Mouse (Mus musculus) embryonic fibroblast, embryonic 13.5 days (primary cell): ENCODE data around the gene Gm43720. TPM values are rescaled to one million over a fixed set of nuclear protein-coding genes. Genes with fewer than 3 reads are reported as not detected.

Experiments used
- H3K27ac ChIP-seq: 2 replicates; pipeline ENCODE4 v1.5.1; 2012; ENCODE audit warnings: low read length, control low read depth, inconsistent platforms; ENCODE audit not compliant: insufficient read depth
- H3K4me1 ChIP-seq: 2 replicates; pipeline ENCODE4 v1.6.1; 2011; ENCODE audit warnings: low read length; ENCODE audit not compliant: control insufficient read depth, insufficient read depth
- H3K4me3 ChIP-seq: 2 replicates; pipeline ENCODE4 v1.5.1; 2011; ENCODE audit warnings: mild to moderate bottlenecking, control low read depth, low read length; ENCODE audit not compliant: insufficient read depth
- CTCF ChIP-seq: IDR thresholded peaks from 2 replicates; pipeline ENCODE4 v1.5.1; 2011; ENCODE audit warnings: mild to moderate bottlenecking, control low read depth, low read length, moderate library complexity, borderline replicate concordance; ENCODE audit not compliant: insufficient read depth
- POLR2A ChIP-seq: IDR thresholded peaks from 2 replicates; pipeline ENCODE4 v1.6.1; 2011; ENCODE audit warnings: low read depth, mild to moderate bottlenecking, control low read depth, low read length, moderate library complexity
- polyA plus RNA-seq: library from polyadenylated mRNA; stranded (reverse); fragments of >200 nt; gene quantifications from 2 replicates; pipeline ENCODE4 v1.2.4, GENCODE M21; 2011; ENCODE audit warnings: low read depth; ENCODE audit not compliant: missing spikeins, insufficient read length

Gm43720 gene
- polyA plus RNA-seq, 1 experiment: not detected

GRCm38 (mm10) chr5:138277994-138278393, 1.8 kb downstream of the Gm43720 start:
- H3K4me1 ChIP-seq: no peaks in the 10 kb centered on the region; the same call in 1 of the 2 replicates
- TF ChIP-seq CTCF: no peak
- H3K4me3 ChIP-seq: no peak overlapping the region
- H3K27ac ChIP-seq: no peak overlapping the region

- H3K4me1 ChIP-seq: peaks cover 2% of the 10 kb centered on the region; the same call in 1 of the 2 replicates
- TF ChIP-seq CTCF (no peak), POLR2A (no peak)
- H3K4me3 ChIP-seq: no peak overlapping the region
- no peak overlapping the region for H3K27ac ChIP-seq
Observed at GRCm38 (mm10) chr5:138275216-138276050, 4.3 kb downstream of the Gm43720 start.

DNA sequence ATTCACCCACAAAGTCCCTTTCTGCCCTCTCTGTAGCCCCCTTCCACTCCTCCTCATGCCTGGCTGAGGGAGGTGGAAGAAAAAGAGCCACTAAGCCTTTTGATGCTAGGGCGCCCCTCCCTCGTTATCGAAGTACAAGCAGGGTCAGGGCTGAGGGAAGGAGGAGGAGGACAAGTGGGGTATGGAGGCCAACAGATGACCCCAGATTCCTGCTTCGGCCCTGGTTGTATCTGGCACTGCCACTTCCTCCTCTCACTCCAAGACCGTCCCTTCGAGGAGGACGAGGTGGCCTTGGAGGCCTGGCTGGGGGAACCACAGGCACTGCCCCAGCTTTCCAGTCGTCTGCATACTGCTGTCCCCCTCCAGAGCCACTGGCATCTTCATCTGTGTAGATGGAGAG, 5.6 kb downstream of the Gm43720 start:
- TF ChIP-seq CTCF (no peak), POLR2A (no peak)
- no peak overlapping the region for H3K4me3 ChIP-seq
- no peak overlapping the region for H3K27ac ChIP-seq
- peaks cover 2% of the 10 kb centered on the region; the same call in 1 of the 2 replicates for H3K4me1 ChIP-seq

DNA sequence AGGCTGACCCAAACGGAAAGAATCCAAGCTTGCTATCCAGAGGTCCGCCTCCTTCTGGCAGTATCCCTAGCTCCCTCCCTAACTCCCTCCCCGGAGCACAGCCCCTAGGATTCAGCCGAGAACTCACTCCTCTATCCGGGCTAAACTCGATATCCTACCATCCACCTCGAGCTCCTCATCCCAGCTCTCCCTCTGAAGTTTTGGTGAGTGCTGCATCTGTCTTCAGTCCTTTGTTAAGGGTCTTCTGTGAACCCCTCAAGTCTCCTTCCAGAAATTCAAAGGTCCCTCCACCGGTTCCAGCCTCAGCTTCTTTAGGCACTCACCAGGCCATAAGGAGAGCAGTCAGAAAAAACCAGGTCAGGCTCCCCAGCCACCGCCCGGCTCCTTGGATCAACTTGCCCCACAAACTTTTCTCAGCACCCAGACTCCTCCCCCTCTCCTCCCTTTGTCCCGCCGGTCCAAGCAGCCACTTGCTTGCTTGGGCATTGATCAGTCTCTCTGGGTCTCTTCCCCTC, 7.3 kb downstream of the Gm43720 start, which contains the start of gene Gal3st4:
Gal3st4 (minus strand) TSS at position 432 of the 515 bp plus-strand sequence.
- peak within 1 kb of the TSS; percentile 28 for H3K4me3 ChIP-seq
- TF ChIP-seq POLR2A: peak; percentile 76
- TF ChIP-seq CTCF: no peak
- H3K27ac ChIP-seq: peak within 1 kb of the TSS; percentile 88
- 0 out of 2 replicates have a peak, but pooled peaks cover 2% of the 10 kb centered on the region for H3K4me1 ChIP-seq

DNA sequence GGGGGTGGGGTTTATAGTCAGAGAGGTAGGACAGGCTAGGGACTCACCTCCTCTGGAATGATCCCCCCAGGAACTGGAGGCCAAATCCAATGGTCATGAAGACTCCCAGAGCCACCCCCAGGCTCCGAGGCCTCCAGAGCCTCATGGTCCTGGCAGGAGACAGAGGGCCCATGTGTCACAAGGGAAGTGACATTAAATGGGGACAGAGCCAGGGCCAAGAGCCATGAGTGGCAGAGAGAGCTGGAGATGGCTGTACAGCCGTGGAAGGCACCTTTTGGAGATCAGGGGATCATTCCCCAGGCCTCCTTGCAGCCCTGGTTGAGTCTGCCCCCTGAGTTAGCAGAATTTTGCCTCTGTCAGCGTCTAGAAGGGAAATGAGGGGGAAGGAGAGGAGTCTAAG, 8.5 kb downstream of the Gm43720 start:
- TF ChIP-seq CTCF (no peak), POLR2A (no peak)
- Histone ChIP-seq H3K4me3 (no peak overlapping the region), H3K27ac (no peak overlapping the region), H3K4me1 (0 out of 2 replicates have a peak, but pooled peaks cover 2% of the 10 kb centered on the region)

DNA sequence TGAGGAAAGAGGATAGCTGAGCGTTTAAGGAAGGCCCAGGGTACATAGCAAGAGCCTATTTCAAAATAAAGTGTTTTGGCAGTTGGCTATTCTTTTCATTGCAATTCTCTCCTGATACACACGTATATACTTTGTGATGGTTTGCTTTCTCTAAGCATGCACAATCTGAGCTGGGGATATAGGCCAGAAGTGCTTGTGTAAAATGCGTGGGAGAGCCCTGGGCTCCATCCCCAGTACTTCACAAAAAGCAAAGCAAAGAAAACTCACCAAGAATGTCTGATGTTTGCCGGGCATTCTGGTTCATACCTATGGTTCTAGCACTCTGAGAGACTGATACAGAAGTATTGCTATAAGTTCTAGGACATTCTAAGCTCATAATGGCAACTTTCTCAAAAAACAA, 10.8 kb downstream of the Gm43720 start:
- H3K4me3 ChIP-seq: no peak overlapping the region
- 0 out of 2 replicates have a peak, but pooled peaks cover 2% of the 10 kb centered on the region for H3K4me1 ChIP-seq
- no peak overlapping the region for H3K27ac ChIP-seq
- no peak for TF ChIP-seq POLR2A
- no peak for TF ChIP-seq CTCF

DNA sequence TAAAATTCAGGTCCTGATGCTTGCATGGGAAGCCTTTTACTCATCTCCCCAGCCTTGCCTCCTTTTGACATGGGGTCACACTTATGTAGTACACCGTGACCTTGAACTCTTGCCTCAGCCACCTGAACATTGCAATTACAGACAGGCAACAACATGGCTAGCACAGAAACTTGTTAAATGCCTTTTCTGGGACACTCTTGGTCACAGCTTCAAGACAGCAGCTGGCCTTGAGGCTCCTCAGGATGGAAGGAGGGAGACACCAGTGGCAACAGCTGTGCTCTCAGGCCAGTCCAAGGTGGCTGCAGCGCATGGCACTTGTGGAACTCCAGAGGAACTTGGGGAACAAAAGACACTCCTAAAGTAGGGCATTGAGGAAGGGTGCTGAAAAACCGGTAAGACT, 12.6 kb downstream of the Gm43720 start:
- Histone ChIP-seq H3K4me1 (peaks cover 6% of the 10 kb centered on the region), H3K27ac (no peak overlapping the region), H3K4me3 (no peak overlapping the region)
- TF ChIP-seq CTCF (no peak), POLR2A (no peak)

DNA sequence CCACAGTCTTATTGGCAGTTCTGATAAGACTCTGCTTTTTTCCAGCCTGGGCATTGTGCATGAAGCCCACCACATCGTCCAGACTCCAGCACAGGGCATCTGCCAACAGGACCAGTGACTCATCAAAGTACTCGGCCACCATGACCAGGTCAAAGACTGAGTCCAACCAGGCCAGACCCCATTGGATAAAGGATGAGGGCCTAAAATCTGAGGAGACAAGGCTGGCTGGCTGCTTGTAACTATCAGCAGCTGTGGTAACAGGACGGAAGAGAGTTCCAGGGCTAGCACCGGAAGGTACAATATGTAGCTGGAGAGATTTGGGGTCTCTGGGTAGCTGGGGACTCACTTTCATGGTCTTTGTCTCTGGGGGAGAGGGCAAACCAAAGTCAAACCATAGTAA, 14.0 kb downstream of the Gm43720 start:
- TF ChIP-seq POLR2A (no peak), CTCF (no peak)
- Histone ChIP-seq H3K27ac (no peak overlapping the region), H3K4me1 (peaks cover 3% of the 10 kb centered on the region), H3K4me3 (no peak overlapping the region)

DNA sequence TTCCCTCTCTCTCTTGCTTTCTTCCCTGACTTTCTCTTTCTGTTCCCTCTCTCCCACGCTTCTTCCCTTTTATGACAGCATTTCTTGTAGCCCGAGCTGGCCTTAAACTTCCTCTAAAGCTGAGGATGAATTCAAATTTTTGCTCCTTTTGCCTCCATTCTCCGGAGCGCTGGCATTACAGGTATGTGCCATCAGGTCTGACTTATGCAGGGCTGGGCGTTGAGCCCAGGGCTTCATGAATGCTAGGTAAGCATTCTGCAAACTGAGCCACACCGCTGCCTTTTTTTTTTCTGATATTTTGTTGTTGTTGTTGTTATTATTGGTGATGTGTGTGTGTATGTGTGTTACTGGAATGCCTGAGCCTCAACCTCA, 15.6 kb downstream of the Gm43720 start:
- Histone ChIP-seq H3K27ac (0 out of 2 replicates have a peak overlapping the region, but pooled peaks have one; percentile 14), H3K4me1 (peaks cover 3% of the 10 kb centered on the region), H3K4me3 (peak overlapping the region; percentile 64)
- TF ChIP-seq CTCF: no peak
- no peak for TF ChIP-seq POLR2A
